Mouse (Mus musculus): ENCODE results near the gene 1700008O03Rik. TPM values are rescaled to one million over a fixed set of nuclear protein-coding genes. Genes with fewer than 3 reads are reported as not detected.

The 1700008O03Rik gene
- polyA plus RNA-seq (2015; fragmentation: Nextera tagmentation; extraction: Ambion mirVana), result 4.4 and 6.2 TPM in 2 replicates

DNA sequence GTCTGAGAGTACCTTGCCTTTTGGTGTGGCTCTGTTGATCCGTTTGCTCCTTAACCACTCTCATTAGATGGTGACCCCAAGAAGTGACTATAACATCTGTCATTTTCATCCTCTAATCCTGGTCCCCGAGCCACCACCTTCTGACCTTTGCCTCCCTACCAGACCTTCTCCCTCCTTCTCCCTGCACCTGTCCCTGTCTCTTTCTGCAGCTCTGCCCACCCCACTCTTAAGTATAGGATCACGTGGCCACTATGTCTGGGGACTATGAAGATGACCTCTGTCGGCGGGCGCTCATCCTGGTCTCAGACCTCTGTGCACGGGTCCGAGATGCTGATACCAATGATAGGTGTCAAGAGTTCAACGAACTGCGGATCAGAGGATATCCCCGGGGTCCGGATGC is at the start of gene 1700008O03Rik:
TSS of gene 1700008O03Rik (minus strand) at position 101 of the 400 bp plus-strand sequence.

DNA sequence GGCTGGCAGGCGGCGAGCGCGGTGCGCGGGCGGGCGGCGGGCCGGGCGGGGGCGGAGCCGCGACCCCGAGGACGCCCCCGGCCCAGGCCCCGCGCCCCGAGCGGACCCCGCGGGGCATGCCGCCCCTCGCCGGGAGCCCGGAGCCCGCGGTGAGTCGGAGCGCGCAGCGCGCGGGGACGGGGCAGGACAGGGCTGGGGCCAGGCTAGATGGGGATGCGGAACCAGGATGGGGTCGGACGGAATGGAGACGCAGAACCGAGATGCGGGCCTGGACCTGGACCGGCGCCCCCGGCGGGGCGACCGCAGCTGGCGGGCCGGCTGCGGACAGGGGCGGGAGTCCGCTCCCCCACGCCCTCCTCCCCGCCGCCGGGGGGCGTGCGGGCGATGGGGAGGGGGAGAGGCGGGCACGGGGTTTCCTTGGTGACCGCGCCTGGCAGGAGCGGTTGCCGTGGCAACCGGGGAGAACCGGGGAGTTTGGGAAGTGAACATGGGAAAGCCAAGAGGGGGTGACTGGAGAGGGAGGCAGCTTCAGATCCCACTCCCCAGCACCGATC is 43.4 kb upstream of the 1700008O03Rik start, which contains the start of gene Lrrc4b:
TSS of gene Lrrc4b (plus strand) at position 51 of the 554 bp plus-strand sequence.

DNA sequence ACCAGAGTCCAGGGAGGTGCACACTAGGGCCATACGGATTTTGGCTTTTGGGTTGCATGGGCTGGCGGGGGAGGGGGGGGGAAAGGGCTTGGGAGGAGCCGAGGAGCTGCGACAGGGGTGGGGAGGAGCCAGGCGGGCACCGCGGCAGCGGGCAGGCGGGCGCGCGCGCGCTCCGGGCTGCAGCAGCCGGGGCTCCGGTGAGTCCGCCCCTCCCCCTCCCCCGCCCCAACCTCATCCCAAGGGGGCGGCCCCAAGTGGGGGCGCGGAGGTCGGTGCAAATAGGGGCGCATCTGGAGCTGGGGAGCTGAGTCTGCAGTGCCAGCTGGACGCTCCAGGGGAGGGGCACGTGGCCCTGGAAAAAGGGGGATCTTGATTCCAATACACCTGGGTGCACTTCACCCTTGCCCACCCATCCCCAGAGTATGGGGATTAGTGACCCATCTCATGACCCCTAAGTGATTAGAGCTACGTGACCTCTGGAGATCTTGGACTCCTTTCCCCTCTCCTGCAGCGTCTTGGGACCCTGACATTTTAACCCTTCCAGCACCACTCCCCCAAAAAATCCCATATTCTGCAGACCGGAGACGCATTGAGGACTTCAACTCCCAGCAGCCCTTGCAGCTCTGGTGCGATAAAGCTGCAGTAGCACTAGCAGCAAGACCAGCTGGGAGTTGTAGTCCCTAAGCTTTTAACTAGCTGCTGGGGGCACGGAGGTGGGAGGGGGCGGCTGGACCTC is 1.5 kb downstream of the 1700008O03Rik start, which contains the start of gene Syt3:
TSS of gene Syt3 (plus strand) at position 123 of the 736 bp plus-strand sequence.

Other genes with a start within 250 kb of the 1700008O03Rik start
- gene Klk1b16, start 249.1 kb downstream of the 1700008O03Rik start, polyA plus RNA-seq (2015; fragmentation: Nextera tagmentation; extraction: Ambion mirVana), result not detected in 2 replicates
- gene Klk1b24, start 197.6 kb downstream of the 1700008O03Rik start, polyA plus RNA-seq (2015; fragmentation: Nextera tagmentation; extraction: Ambion mirVana), result not detected in 2 replicates
- gene Klk1b3, start 187.6 kb downstream of the 1700008O03Rik start, polyA plus RNA-seq (2015; fragmentation: Nextera tagmentation; extraction: Ambion mirVana), result not detected in 2 replicates
- gene Klk1b4, start 178.4 kb downstream of the 1700008O03Rik start, polyA plus RNA-seq (2015; fragmentation: Nextera tagmentation; extraction: Ambion mirVana), result not detected in 2 replicates
- gene Klk1b5, start 169.9 kb downstream of the 1700008O03Rik start, polyA plus RNA-seq (2015; fragmentation: Nextera tagmentation; extraction: Ambion mirVana), result not detected in 2 replicates
- gene Klk1, start 160.5 kb downstream of the 1700008O03Rik start, polyA plus RNA-seq (2015; fragmentation: Nextera tagmentation; extraction: Ambion mirVana), result not detected in 2 replicates
- gene Gm36864, start 149.6 kb downstream of the 1700008O03Rik start, polyA plus RNA-seq (2015; fragmentation: Nextera tagmentation; extraction: Ambion mirVana), result 0.10 TPM in 1 of 2 replicates, not detected in the other
- 2.0 and 2.2 TPM in 2 replicates for gene 1700028J19Rik, start 139.1 kb downstream of the 1700008O03Rik start, polyA plus RNA-seq (2015; fragmentation: Nextera tagmentation; extraction: Ambion mirVana)
- 180 and 195 TPM in 2 replicates for gene 2410002F23Rik, start 139.1 kb downstream of the 1700008O03Rik start, polyA plus RNA-seq (2015; fragmentation: Nextera tagmentation; extraction: Ambion mirVana)
- gene Acp4, start 128.4 kb downstream of the 1700008O03Rik start, polyA plus RNA-seq (2015; fragmentation: Nextera tagmentation; extraction: Ambion mirVana), result not detected in 2 replicates
- not detected in 2 replicates for gene Gm15517, start 124.4 kb downstream of the 1700008O03Rik start, polyA plus RNA-seq (2015; fragmentation: Nextera tagmentation; extraction: Ambion mirVana)
- gene Clec11a, start 78.9 kb downstream of the 1700008O03Rik start, polyA plus RNA-seq (2015; fragmentation: Nextera tagmentation; extraction: Ambion mirVana), result 5.7 and 7.1 TPM in 2 replicates
- gene Shank1, start 75.6 kb downstream of the 1700008O03Rik start, polyA plus RNA-seq (2015; fragmentation: Nextera tagmentation; extraction: Ambion mirVana), result 52.8 and 59.3 TPM in 2 replicates
- 100 and 108 TPM in 2 replicates for gene Syt3, start 1.7 kb downstream of the 1700008O03Rik start, polyA plus RNA-seq (2015; fragmentation: Nextera tagmentation; extraction: Ambion mirVana)
- gene Lrrc4b, start 43.2 kb upstream of the 1700008O03Rik start, polyA plus RNA-seq (2015; fragmentation: Nextera tagmentation; extraction: Ambion mirVana), result 27.6 and 27.7 TPM in 2 replicates
- gene Aspdh, start 79.6 kb upstream of the 1700008O03Rik start, polyA plus RNA-seq (2015; fragmentation: Nextera tagmentation; extraction: Ambion mirVana), result 1.8 and 2.4 TPM in 2 replicates
- 37.0 and 40.2 TPM in 2 replicates for gene Josd2, start 82.2 kb upstream of the 1700008O03Rik start, polyA plus RNA-seq (2015; fragmentation: Nextera tagmentation; extraction: Ambion mirVana)
- gene Emc10, start 110.7 kb upstream of the 1700008O03Rik start, polyA plus RNA-seq (2015; fragmentation: Nextera tagmentation; extraction: Ambion mirVana), result 183 and 194 TPM in 2 replicates
- gene Fam71e1, start 110.8 kb upstream of the 1700008O03Rik start, polyA plus RNA-seq (2015; fragmentation: Nextera tagmentation; extraction: Ambion mirVana), result 21.1 and 31.4 TPM in 2 replicates
- gene Mybpc2, start 138.8 kb upstream of the 1700008O03Rik start, polyA plus RNA-seq (2015; fragmentation: Nextera tagmentation; extraction: Ambion mirVana), result 0.20 and 0.36 TPM in 2 replicates
- gene Spib, start 146.3 kb upstream of the 1700008O03Rik start, polyA plus RNA-seq (2015; fragmentation: Nextera tagmentation; extraction: Ambion mirVana), result 0.32 TPM in 1 of 2 replicates, not detected in the other
- 9.2 and 10.7 TPM in 2 replicates for gene Pold1, start 163.0 kb upstream of the 1700008O03Rik start, polyA plus RNA-seq (2015; fragmentation: Nextera tagmentation; extraction: Ambion mirVana)
- 47.5 and 53.6 TPM in 2 replicates for gene Nr1h2, start 168.1 kb upstream of the 1700008O03Rik start, polyA plus RNA-seq (2015; fragmentation: Nextera tagmentation; extraction: Ambion mirVana)
- 0.62 and 1.2 TPM in 2 replicates for gene Napsa, start 186.6 kb upstream of the 1700008O03Rik start, polyA plus RNA-seq (2015; fragmentation: Nextera tagmentation; extraction: Ambion mirVana)
- gene Kcnc3, start 204.8 kb upstream of the 1700008O03Rik start, polyA plus RNA-seq (2015; fragmentation: Nextera tagmentation; extraction: Ambion mirVana), result 11.6 and 11.9 TPM in 2 replicates

Measured in neural tube, postnatal 0 days (tissue).